Mouse (Mus musculus): ENCODE results near the gene Tubgcp5.

GRCm38 (mm10) chr7:55869220-55869619 is 75.3 kb downstream of the Tubgcp5 start:
- TF ChIP-seq CTCF (conservative IDR thresholded peaks at IDR 0.05; ENCODE audit: low read length) (no peak), NANOG (IDR thresholded peaks at IDR 0.05; ENCODE audit: borderline replicate concordance, low read length) (no peak), POU5F1 (IDR thresholded peaks at IDR 0.05; ENCODE audit: borderline replicate concordance, low read length) (no peak)
